Mouse (Mus musculus): Measurements from ENCODE around the gene Ptcra. TPM values are rescaled to one million over a fixed set of nuclear protein-coding genes. Genes with fewer than 3 reads are reported as not detected.
"Not testable (repeated sequence)": the region's sequence is repeated elsewhere in the genome, so short reads cannot be mapped to it uniquely, and the experiment has no call there.

The Ptcra gene
- polyA plus RNA-seq, 1 experiment from 2014 or later: not detected

- Histone ChIP-seq H3K4me1 (ENCODE audit: control insufficient read depth, insufficient read depth, low read length) (no peaks in the 10 kb centered on the region), H3K27me3 (ENCODE audit: control insufficient read depth, insufficient read depth, low read depth, low read length) (no peaks in the 10 kb centered on the region), H3K36me3 (ENCODE audit: control insufficient read depth, insufficient read depth, low read length) (no peaks in the 10 kb centered on the region), H3K4me2 (ENCODE audit: low read length) (no peak overlapping the region), H3K9me3 (replicated peaks; ENCODE audit: control insufficient read depth, low read length, poor library complexity, severe bottlenecking) (0 out of 2 replicates have a peak, but pooled peaks cover 3% of the 10 kb centered on the region), H3K9ac (ENCODE audit: low read depth, low read length) (no peak overlapping the region), H3K4me3 (ENCODE audit: low read depth, low read length) (no peak overlapping the region), H3K27ac (ENCODE audit: low read length) (no peak overlapping the region)
- no peak for ATAC-seq
- WGBS: 90% methylated on average over 2 of the region's 2 CpGs
These were observed 29.5 kb upstream of the Ptcra start for GRCm38 (mm10) chr17:46792963-46793362.

DNA sequence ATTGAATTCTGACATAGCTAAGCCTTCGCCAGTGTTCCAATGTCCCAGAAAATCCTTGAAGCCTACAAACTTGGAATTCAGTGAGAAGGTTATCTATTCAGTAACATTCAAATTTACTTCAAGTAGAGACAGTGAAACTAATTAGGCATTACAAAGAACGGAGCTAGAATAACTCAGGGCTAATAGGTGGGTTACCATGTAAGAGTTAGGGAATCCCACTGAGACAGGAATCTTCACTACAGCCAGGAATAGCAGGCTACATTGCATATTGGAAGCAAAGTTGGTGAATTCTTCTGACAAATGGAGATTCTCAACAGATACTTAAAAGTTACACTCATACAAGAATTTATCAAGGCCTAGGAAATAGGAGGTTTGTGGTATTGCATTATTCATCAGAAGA lies 24.5 kb upstream of the Ptcra start:
- not testable (repeated sequence) for H3K36me3 ChIP-seq (ENCODE audit: control insufficient read depth, insufficient read depth, low read length); H3K9ac ChIP-seq (ENCODE audit: low read depth, low read length); H3K4me3 ChIP-seq (ENCODE audit: low read depth, low read length); ATAC-seq; H3K4me1 ChIP-seq (ENCODE audit: control insufficient read depth, insufficient read depth, low read length); H3K9me3 ChIP-seq (replicated peaks; ENCODE audit: control insufficient read depth, low read length, poor library complexity, severe bottlenecking); H3K27me3 ChIP-seq (ENCODE audit: control insufficient read depth, insufficient read depth, low read depth, low read length); H3K27ac ChIP-seq (ENCODE audit: low read length); H3K4me2 ChIP-seq (ENCODE audit: low read length)
- WGBS: 53% methylated on average over 2 of the region's 2 CpGs

- H3K27ac ChIP-seq (ENCODE audit: low read length): no peak overlapping the region
- H3K4me2 ChIP-seq (ENCODE audit: low read length): no peak overlapping the region
- H3K4me1 ChIP-seq (ENCODE audit: control insufficient read depth, insufficient read depth, low read length): no peaks in the 10 kb centered on the region
- H3K36me3 ChIP-seq (ENCODE audit: control insufficient read depth, insufficient read depth, low read length): no peaks in the 10 kb centered on the region
- no peaks in the 10 kb centered on the region for H3K27me3 ChIP-seq (ENCODE audit: control insufficient read depth, insufficient read depth, low read depth, low read length)
- whole genome bisulfite sequencing: 92% methylated on average over 5 of the region's 5 CpGs
- no peak overlapping the region for H3K9ac ChIP-seq (ENCODE audit: low read depth, low read length)
- no peak for ATAC-seq
- 0 out of 2 replicates have a peak, but pooled peaks cover 2% of the 10 kb centered on the region for H3K9me3 ChIP-seq (replicated peaks; ENCODE audit: control insufficient read depth, low read length, poor library complexity, severe bottlenecking)
- no peak overlapping the region for H3K4me3 ChIP-seq (ENCODE audit: low read depth, low read length)
These were observed 23.4 kb upstream of the Ptcra start for GRCm38 (mm10) chr17:46786952-46787351.

- Histone ChIP-seq H3K4me3 (ENCODE audit: low read depth, low read length) (peak overlapping the region; percentile 69), H3K4me2 (ENCODE audit: low read length) (peak overlapping the region; percentile 52), H3K9ac (ENCODE audit: low read depth, low read length) (no peak overlapping the region), H3K4me1 (ENCODE audit: control insufficient read depth, insufficient read depth, low read length) (peaks cover 7% of the 10 kb centered on the region), H3K27ac (ENCODE audit: low read length) (no peak overlapping the region), H3K27me3 (ENCODE audit: control insufficient read depth, insufficient read depth, low read depth, low read length) (no peaks in the 10 kb centered on the region), H3K9me3 (replicated peaks; ENCODE audit: control insufficient read depth, low read length, poor library complexity, severe bottlenecking) (no peaks in the 10 kb centered on the region), H3K36me3 (ENCODE audit: control insufficient read depth, insufficient read depth, low read length) (peaks cover 19% of the 10 kb centered on the region)
- 79% methylated on average over 2 of the region's 2 CpGs for WGBS
- peak; percentile 26 for ATAC-seq
These were observed 19.7 kb upstream of the Ptcra start for GRCm38 (mm10) chr17:46783222-46783565.

DNA sequence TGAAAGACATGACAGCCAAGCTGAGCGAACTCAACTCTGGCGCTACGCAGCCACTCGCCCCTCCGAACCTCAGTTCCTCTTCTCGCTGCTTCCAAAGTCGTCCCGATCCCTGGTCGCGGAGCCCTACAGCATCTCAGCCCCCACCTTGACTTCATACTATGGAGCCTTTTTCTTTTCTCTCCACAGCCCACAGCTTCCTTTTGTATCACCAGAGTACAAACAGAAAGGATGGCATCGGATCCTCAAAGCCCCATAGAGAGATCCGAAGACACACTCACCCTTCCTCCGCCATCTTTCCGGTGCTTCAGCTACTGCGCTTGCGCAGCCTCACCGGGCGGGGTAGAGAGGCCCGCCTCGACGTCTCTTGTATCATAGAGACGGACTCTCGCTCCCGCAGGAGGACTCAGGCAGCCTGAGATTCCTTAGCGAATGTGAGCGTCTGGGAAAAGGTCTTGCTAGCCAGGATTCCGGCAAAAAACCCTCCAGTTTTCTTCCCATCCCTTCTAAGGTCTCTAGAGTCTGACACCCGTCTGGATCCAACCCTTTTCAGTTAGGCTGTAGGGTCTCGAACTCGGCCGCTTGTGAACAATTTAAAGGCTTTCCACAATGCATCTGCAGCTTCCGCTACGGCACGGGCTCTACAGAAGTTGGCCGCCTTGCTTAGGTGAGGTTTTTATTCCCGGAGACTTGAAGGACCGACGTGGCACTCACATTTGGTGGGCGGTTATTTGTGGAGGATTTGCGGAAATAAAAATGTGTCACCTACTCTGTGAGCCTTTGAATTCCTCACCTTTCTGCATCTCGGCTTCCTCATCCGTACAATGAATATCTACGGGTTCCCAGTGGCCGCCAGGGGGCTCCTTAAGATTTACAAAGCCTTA lies 19.1 kb upstream of the Ptcra start, which contains the start of gene Rpl7l1:
Gene Rpl7l1, minus strand, starts transcription at position 332 of the 881 bp plus-strand sequence.
- WGBS: 2% methylated on average over 44 of the region's 44 CpGs
- H3K9ac ChIP-seq (ENCODE audit: low read depth, low read length): peak within 1 kb of the TSS; percentile 81
- ATAC-seq: peak; percentile 97
- H3K27ac ChIP-seq (ENCODE audit: low read length): peak within 1 kb of the TSS; percentile 88
- peaks cover 22% of the 10 kb centered on the region for H3K36me3 ChIP-seq (ENCODE audit: control insufficient read depth, insufficient read depth, low read length)
- H3K27me3 ChIP-seq (ENCODE audit: control insufficient read depth, insufficient read depth, low read depth, low read length): no peaks in the 10 kb centered on the region
- peaks cover 7% of the 10 kb centered on the region for H3K4me1 ChIP-seq (ENCODE audit: control insufficient read depth, insufficient read depth, low read length)
- no peaks in the 10 kb centered on the region for H3K9me3 ChIP-seq (replicated peaks; ENCODE audit: control insufficient read depth, low read length, poor library complexity, severe bottlenecking)
- peak within 1 kb of the TSS; percentile 69 for H3K4me3 ChIP-seq (ENCODE audit: low read depth, low read length)
- H3K4me2 ChIP-seq (ENCODE audit: low read length): peak within 1 kb of the TSS; percentile 83

- no peak for ATAC-seq
- H3K27me3 ChIP-seq (ENCODE audit: control insufficient read depth, insufficient read depth, low read depth, low read length): no peaks in the 10 kb centered on the region
- peak overlapping the region; percentile 83 for H3K4me2 ChIP-seq (ENCODE audit: low read length)
- H3K36me3 ChIP-seq (ENCODE audit: control insufficient read depth, insufficient read depth, low read length): peaks cover 27% of the 10 kb centered on the region
- H3K4me1 ChIP-seq (ENCODE audit: control insufficient read depth, insufficient read depth, low read length): peaks cover 7% of the 10 kb centered on the region
- H3K4me3 ChIP-seq (ENCODE audit: low read depth, low read length): peak overlapping the region; percentile 69
- 4% methylated on average over 11 of the region's 11 CpGs for WGBS
- H3K9me3 ChIP-seq (replicated peaks; ENCODE audit: control insufficient read depth, low read length, poor library complexity, severe bottlenecking): no peaks in the 10 kb centered on the region
- peak overlapping the region; percentile 88 for H3K27ac ChIP-seq (ENCODE audit: low read length)
- H3K9ac ChIP-seq (ENCODE audit: low read depth, low read length): peak overlapping the region; percentile 81
These were observed 18.4 kb upstream of the Ptcra start for GRCm38 (mm10) chr17:46781876-46782275.

DNA sequence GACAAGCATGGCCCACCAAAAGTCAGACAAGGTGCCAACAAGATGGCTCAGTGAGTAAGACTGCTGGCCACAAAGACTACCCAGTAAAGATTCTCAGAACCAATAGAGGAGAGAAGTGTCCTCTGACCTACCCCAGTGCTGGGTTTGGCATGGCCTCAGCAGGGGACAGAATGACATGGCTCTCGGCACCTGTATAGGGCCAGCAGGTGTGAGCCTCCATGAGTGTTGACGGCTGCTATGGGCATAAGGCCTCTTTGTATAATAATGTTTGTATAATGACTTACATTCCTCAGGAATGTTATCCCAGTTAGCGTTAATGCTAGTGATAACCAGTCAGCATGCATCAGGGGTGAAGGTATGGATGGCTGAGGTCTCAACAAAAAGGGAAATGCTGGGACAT lies 12.6 kb upstream of the Ptcra start:
- no peak overlapping the region for H3K9ac ChIP-seq (ENCODE audit: low read depth, low read length)
- no peaks in the 10 kb centered on the region for H3K27me3 ChIP-seq (ENCODE audit: control insufficient read depth, insufficient read depth, low read depth, low read length)
- H3K9me3 ChIP-seq (replicated peaks; ENCODE audit: control insufficient read depth, low read length, poor library complexity, severe bottlenecking): no peaks in the 10 kb centered on the region
- no peak overlapping the region for H3K27ac ChIP-seq (ENCODE audit: low read length)
- 88% methylated on average over 3 of the region's 3 CpGs for WGBS
- H3K4me2 ChIP-seq (ENCODE audit: low read length): no peak overlapping the region
- peaks cover 27% of the 10 kb centered on the region for H3K36me3 ChIP-seq (ENCODE audit: control insufficient read depth, insufficient read depth, low read length)
- no peak for ATAC-seq
- no peak overlapping the region for H3K4me3 ChIP-seq (ENCODE audit: low read depth, low read length)
- H3K4me1 ChIP-seq (ENCODE audit: control insufficient read depth, insufficient read depth, low read length): peaks cover 16% of the 10 kb centered on the region

GRCm38 (mm10) chr17:46775070-46775469 lies 11.6 kb upstream of the Ptcra start:
- peaks cover 15% of the 10 kb centered on the region for H3K4me1 ChIP-seq (ENCODE audit: control insufficient read depth, insufficient read depth, low read length)
- no peak overlapping the region for H3K4me2 ChIP-seq (ENCODE audit: low read length)
- H3K9me3 ChIP-seq (replicated peaks; ENCODE audit: control insufficient read depth, low read length, poor library complexity, severe bottlenecking): no peaks in the 10 kb centered on the region
- no peak overlapping the region for H3K27ac ChIP-seq (ENCODE audit: low read length)
- H3K36me3 ChIP-seq (ENCODE audit: control insufficient read depth, insufficient read depth, low read length): peaks cover 21% of the 10 kb centered on the region
- no peak overlapping the region for H3K9ac ChIP-seq (ENCODE audit: low read depth, low read length)
- H3K27me3 ChIP-seq (ENCODE audit: control insufficient read depth, insufficient read depth, low read depth, low read length): no peaks in the 10 kb centered on the region
- ATAC-seq: no peak
- 92% methylated on average over 9 of the region's 9 CpGs for WGBS
- H3K4me3 ChIP-seq (ENCODE audit: low read depth, low read length): no peak overlapping the region

DNA sequence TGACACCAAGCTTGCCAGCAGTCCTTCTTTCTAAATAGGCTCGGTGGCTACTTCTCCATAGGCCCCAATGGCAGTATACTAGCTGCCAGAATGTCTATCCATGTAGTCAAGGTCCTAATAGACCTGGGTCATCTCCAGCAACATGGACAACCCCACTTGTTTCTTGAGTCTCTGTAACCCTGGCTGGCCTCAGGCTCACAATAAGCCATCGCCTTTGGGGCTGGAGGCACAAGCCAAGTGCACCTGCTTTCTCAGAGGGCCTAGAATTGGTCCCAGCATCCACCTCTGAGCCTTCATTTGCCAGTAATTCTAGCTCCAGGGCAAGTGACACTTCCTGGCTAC lies 10.6 kb upstream of the Ptcra start:
- Histone ChIP-seq H3K36me3 (ENCODE audit: control insufficient read depth, insufficient read depth, low read length) (peaks cover 17% of the 10 kb centered on the region), H3K27ac (ENCODE audit: low read length) (no peak overlapping the region), H3K4me2 (ENCODE audit: low read length) (peak overlapping the region; percentile 91; the same call in 1 of the 2 replicates)

More for the DNA sequence above, 10.6 kb upstream of the Ptcra start:
- Histone ChIP-seq H3K4me1 (ENCODE audit: control insufficient read depth, insufficient read depth, low read length) (peaks cover 15% of the 10 kb centered on the region), H3K4me3 (ENCODE audit: low read depth, low read length) (no peak overlapping the region), H3K9ac (ENCODE audit: low read depth, low read length) (no peak overlapping the region), H3K27me3 (ENCODE audit: control insufficient read depth, insufficient read depth, low read depth, low read length) (no peaks in the 10 kb centered on the region), H3K9me3 (replicated peaks; ENCODE audit: control insufficient read depth, low read length, poor library complexity, severe bottlenecking) (no peaks in the 10 kb centered on the region)
- WGBS: 29% methylated on average over 2 of the region's 2 CpGs
- no peak for ATAC-seq
